Mouse (Mus musculus): ENCODE data around the gene Sf3a1.
A peak's percentile ranks its signal among the peaks of the same experiment; 100 is the strongest.
"Not testable (repeated sequence)": the region's sequence is repeated elsewhere in the genome, so short reads cannot be mapped to it uniquely, and the experiment has no call there.

Gene Sf3a1

GRCm38 (mm10) chr11:4138964-4139363, 21.2 kb upstream of the Sf3a1 start:
- no peak for DNase-seq

GRCm38 (mm10) chr11:4141505-4141904, 18.6 kb upstream of the Sf3a1 start:
- DNase-seq = no peak

GRCm38 (mm10) chr11:4142352-4142751, 17.8 kb upstream of the Sf3a1 start:
- DNase-seq = no peak

- no peak for DNase-seq
Observed at GRCm38 (mm10) chr11:4143281-4144062, 16.7 kb upstream of the Sf3a1 start.

- no peak for DNase-seq
Observed at GRCm38 (mm10) chr11:4146381-4146780, 13.8 kb upstream of the Sf3a1 start.

GRCm38 (mm10) chr11:4147098-4147497, 13.1 kb upstream of the Sf3a1 start:
- DNase-seq = no peak

- no peak for DNase-seq
Observed at GRCm38 (mm10) chr11:4148120-4148519, 12.0 kb upstream of the Sf3a1 start.

GRCm38 (mm10) chr11:4148536-4149156, 11.5 kb upstream of the Sf3a1 start:
- no peak for DNase-seq

GRCm38 (mm10) chr11:4149886-4150285, 10.3 kb upstream of the Sf3a1 start:
- DNase-seq = no peak

- no peak for DNase-seq
Observed at GRCm38 (mm10) chr11:4153694-4154093, 6.5 kb upstream of the Sf3a1 start.

GRCm38 (mm10) chr11:4155641-4156040, 4.5 kb upstream of the Sf3a1 start:
- DNase-seq = no peak

GRCm38 (mm10) chr11:4158676-4159075, 1.5 kb upstream of the Sf3a1 start:
- no peak for DNase-seq

GRCm38 (mm10) chr11:4160758-4161480, 769 bp downstream of the Sf3a1 start:
- DNase-seq = no peak

GRCm38 (mm10) chr11:4164701-4165100, 4.6 kb downstream of the Sf3a1 start:
- no peak for DNase-seq

- no peak for DNase-seq
Observed at GRCm38 (mm10) chr11:4166467-4167090, 6.4 kb downstream of the Sf3a1 start.

- peak; percentile 67 for DNase-seq
Observed at GRCm38 (mm10) chr11:4174586-4174985, 14.4 kb downstream of the Sf3a1 start.

- no peak for DNase-seq
Observed at GRCm38 (mm10) chr11:4177716-4178115, 17.6 kb downstream of the Sf3a1 start.

- DNase-seq = no peak
Observed at GRCm38 (mm10) chr11:4182061-4182460, 21.9 kb downstream of the Sf3a1 start.

GRCm38 (mm10) chr11:4183511-4183910, 23.4 kb downstream of the Sf3a1 start:
- DNase-seq = no peak

GRCm38 (mm10) chr11:4184251-4184952, 24.3 kb downstream of the Sf3a1 start:
- DNase-seq = no peak

GRCm38 (mm10) chr11:4185480-4185879, 25.3 kb downstream of the Sf3a1 start:
- not testable (repeated sequence) for DNase-seq

- DNase-seq = peak; percentile 99
Observed at GRCm38 (mm10) chr11:4186486-4187317, 26.6 kb downstream of the Sf3a1 start, which contains the start of gene Tbc1d10a. Gene Tbc1d10a, plus strand, starts transcription at chr11:4186789.

All from right cerebral cortex, adult 18-20 months (tissue).